Comparison of ENCODE assay signal across 8 mouse cellular contexts in the genomic region with DNA sequence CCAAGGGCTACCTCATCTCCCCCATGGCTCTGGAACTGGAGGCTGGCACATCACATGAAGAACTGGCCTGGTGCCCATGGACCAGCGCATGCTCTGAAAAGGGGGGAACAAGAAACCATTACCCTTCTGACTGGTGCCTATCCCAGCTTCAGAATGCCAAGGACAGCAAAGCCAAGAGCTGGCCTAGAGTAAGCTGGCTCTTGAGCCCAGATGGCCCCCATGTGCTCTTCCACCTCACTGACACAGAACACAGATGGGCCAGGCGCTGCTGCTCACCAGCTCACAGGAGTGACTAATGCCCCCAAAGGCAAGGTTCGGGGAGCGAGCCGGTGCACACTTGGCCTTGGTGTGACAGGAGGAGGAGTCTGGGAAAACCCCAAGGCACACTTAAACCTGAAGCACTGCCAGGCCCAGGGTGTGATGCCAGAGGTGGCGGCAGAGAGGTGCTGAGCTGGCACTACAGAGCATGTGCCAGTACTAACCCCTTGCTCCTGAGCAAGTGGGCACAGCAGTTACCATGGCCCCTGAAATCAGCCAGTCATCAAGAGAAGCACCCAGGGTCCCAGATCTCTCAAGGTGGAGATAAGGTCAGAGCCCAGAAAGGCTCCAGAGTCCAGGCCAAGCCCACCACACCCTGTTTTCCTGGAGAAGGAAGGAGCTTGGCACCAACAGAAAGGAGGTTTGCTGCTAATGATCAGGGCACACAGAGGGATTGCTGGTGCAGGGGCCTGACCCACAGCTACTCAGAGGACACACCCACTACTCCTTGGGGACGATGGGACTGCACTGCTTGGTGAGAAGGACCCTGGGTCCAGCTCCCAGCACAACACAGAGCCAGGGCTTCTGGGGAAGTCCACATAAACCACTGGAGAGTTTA. TPM values are rescaled to one million over a fixed set of nuclear protein-coding genes. Genes with fewer than 3 reads are reported as not detected.
A peak's percentile ranks its signal among the peaks of the same experiment; 100 is the strongest.
DNase-seq lines count a peak whose midpoint lies in the region; ATAC-seq and TF ChIP-seq lines count a peak whose summit lies in the region.

No protein-coding gene starts in this region.

- TF ChIP-seq CTCF in stomach, postnatal 0 days (IDR thresholded peaks at IDR 0.05; ENCODE audit: low read depth) = no peak

- peaks cover 10% of the 10 kb centered on the region for H3K4me1 ChIP-seq in embryonic facial prominence, embryonic 13.5 days
- peaks cover 8% of the 10 kb centered on the region for H3K4me1 ChIP-seq in embryonic facial prominence, embryonic 10.5 days
- peaks cover 39% of the 10 kb centered on the region for H3K4me1 ChIP-seq in neural tube, embryonic 13.5 days (replicated peaks)
- H3K4me1 ChIP-seq in stomach, postnatal 0 days (replicated peaks; ENCODE audit: control insufficient read depth, insufficient read depth) = no peaks in the 10 kb centered on the region

- H3K9me3 ChIP-seq in embryonic facial prominence, embryonic 13.5 days = no peaks in the 10 kb centered on the region
- no peaks in the 10 kb centered on the region for H3K9me3 ChIP-seq in embryonic facial prominence, embryonic 10.5 days
- H3K9me3 ChIP-seq in neural tube, embryonic 13.5 days = no peaks in the 10 kb centered on the region
- H3K9me3 ChIP-seq in stomach, postnatal 0 days (ENCODE audit: control insufficient read depth, low read length) = no peaks in the 10 kb centered on the region

- no peak overlapping the region for H3K4me2 ChIP-seq in embryonic facial prominence, embryonic 13.5 days
- no peak overlapping the region for H3K4me2 ChIP-seq in neural tube, embryonic 13.5 days
- no peak overlapping the region for H3K4me2 ChIP-seq in stomach, postnatal 0 days (replicated peaks; ENCODE audit: low read depth)

- DNase-seq in embryonic facial prominence, embryonic 10.5 days (ENCODE audit: low spot score) = no peak
- no peak for DNase-seq in neural tube, embryonic 10.5 days (ENCODE audit: extremely low spot score, low spot score)
- DNase-seq in gastrocnemius, adult 18-20 months (ENCODE audit: low spot score) = peak; percentile 71
- peak; percentile 77 for DNase-seq in kidney, postnatal 14 days
- DNase-seq in stomach, postnatal 0 days (ENCODE audit: low spot score) = peak; percentile 65
- DNase-seq in thymus, postnatal 14 days = no peak

- WGBS in embryonic facial prominence, embryonic 13.5 days = 84% methylated on average over 7 of the region's 7 CpGs
- 91% methylated on average over 7 of the region's 7 CpGs for WGBS in embryonic facial prominence, embryonic 10.5 days
- 71% methylated on average over 7 of the region's 7 CpGs for WGBS in neural tube, embryonic 13.5 days
- 44% methylated on average over 7 of the region's 7 CpGs for whole genome bisulfite sequencing in stomach, postnatal 0 days

- no peaks in the 10 kb centered on the region for H3K27me3 ChIP-seq in embryonic facial prominence, embryonic 13.5 days
- H3K27me3 ChIP-seq in embryonic facial prominence, embryonic 10.5 days (replicated peaks; ENCODE audit: low read depth, poor library complexity, severe bottlenecking) = no peaks in the 10 kb centered on the region
- no peaks in the 10 kb centered on the region for H3K27me3 ChIP-seq in neural tube, embryonic 13.5 days
- H3K27me3 ChIP-seq in stomach, postnatal 0 days (ENCODE audit: control insufficient read depth, insufficient read depth, low read length) = no peaks in the 10 kb centered on the region

- H3K9ac ChIP-seq in embryonic facial prominence, embryonic 13.5 days = peak overlapping the region; percentile 16; the same call in 1 of the 2 replicates
- H3K9ac ChIP-seq in neural tube, embryonic 13.5 days = peak overlapping the region; percentile 34; the same call in 1 of the 2 replicates
- peak overlapping the region; percentile 27; the same call in 1 of the 2 replicates for H3K9ac ChIP-seq in stomach, postnatal 0 days (ENCODE audit: low read length)

- no peak for ATAC-seq in embryonic facial prominence, embryonic 13.5 days (ENCODE audit: insufficient number of reproducible peaks, insufficient read depth, low FRiP score, low TSS enrichment, low read depth)
- peak; percentile 32; the same call in 1 of the 2 replicates for ATAC-seq in neural tube, embryonic 13.5 days (ENCODE audit: low read depth)
- ATAC-seq in stomach, postnatal 0 days (ENCODE audit: low FRiP score, low TSS enrichment) = peak; percentile 56

- no peak overlapping the region for H3K4me3 ChIP-seq in embryonic facial prominence, embryonic 13.5 days
- H3K4me3 ChIP-seq in embryonic facial prominence, embryonic 10.5 days = no peak overlapping the region
- H3K4me3 ChIP-seq in neural tube, embryonic 13.5 days = no peak overlapping the region
- no peak overlapping the region for H3K4me3 ChIP-seq in stomach, postnatal 0 days (ENCODE audit: low read depth, low read length)

- no peak overlapping the region for H3K27ac ChIP-seq in embryonic facial prominence, embryonic 13.5 days
- H3K27ac ChIP-seq in embryonic facial prominence, embryonic 10.5 days (replicated peaks) = no peak overlapping the region
- peak overlapping the region; percentile 46; the same call in 1 of the 2 replicates for H3K27ac ChIP-seq in neural tube, embryonic 13.5 days (replicated peaks)
- peak overlapping the region; percentile 76 for H3K27ac ChIP-seq in stomach, postnatal 0 days (replicated peaks)

- no peak for TF ChIP-seq EP300 in stomach, postnatal 0 days (optimal IDR thresholded peaks at IDR 0.05)

- H3K36me3 ChIP-seq in embryonic facial prominence, embryonic 13.5 days = peaks cover 49% of the 10 kb centered on the region
- H3K36me3 ChIP-seq in embryonic facial prominence, embryonic 10.5 days (replicated peaks) = peaks cover 72% of the 10 kb centered on the region
- peaks cover 46% of the 10 kb centered on the region for H3K36me3 ChIP-seq in neural tube, embryonic 13.5 days
- peaks cover 12% of the 10 kb centered on the region for H3K36me3 ChIP-seq in stomach, postnatal 0 days (ENCODE audit: control insufficient read depth, insufficient read depth, low read length)

RNA-seq across cellular contexts. Expression of a gene that starts 6.7 kb away (rescaled TPM):
- 88.4 and 91.9 TPM in 2 replicates for polyA plus RNA-seq in embryonic facial prominence, embryonic 13.5 days (2015; fragmentation: Nextera tagmentation; extraction: Ambion mirVana)
- 133 and 142 TPM in 2 replicates for polyA plus RNA-seq in embryonic facial prominence, embryonic 10.5 days (2016; fragmentation: Nextera tagmentation; extraction: Ambion mirVana)
- 128 TPM in 2 replicates for polyA plus RNA-seq in neural tube, embryonic 13.5 days (2015; fragmentation: Nextera tagmentation; extraction: Ambion mirVana)
- total RNA-seq in gastrocnemius, adult 18-20 months (2021) = 10 to 100 TPM; 37.5 to 45.6 TPM
- 44.6 and 47.6 TPM in 2 replicates for polyA plus RNA-seq in stomach, postnatal 0 days (2015; fragmentation: Nextera tagmentation; extraction: Ambion mirVana)

RNA-seq across cellular contexts. Expression of a gene that starts 6.9 kb away (rescaled TPM):
- 15.4 TPM in 2 replicates for polyA plus RNA-seq in embryonic facial prominence, embryonic 13.5 days (2015; fragmentation: Nextera tagmentation; extraction: Ambion mirVana)
- 19.6 TPM in 2 replicates for polyA plus RNA-seq in embryonic facial prominence, embryonic 10.5 days (2016; fragmentation: Nextera tagmentation; extraction: Ambion mirVana)
- polyA plus RNA-seq in neural tube, embryonic 13.5 days (2015; fragmentation: Nextera tagmentation; extraction: Ambion mirVana) = 24.1 and 26.9 TPM in 2 replicates
- total RNA-seq in gastrocnemius, adult 18-20 months (2021) = 10 to 100 TPM; 18.4 to 19.5 TPM
- 9.4 and 11.3 TPM in 2 replicates for polyA plus RNA-seq in stomach, postnatal 0 days (2015; fragmentation: Nextera tagmentation; extraction: Ambion mirVana)

RNA-seq across cellular contexts. Expression of a gene that starts 52.3 kb away (rescaled TPM):
- polyA plus RNA-seq in embryonic facial prominence, embryonic 13.5 days (2015; fragmentation: Nextera tagmentation; extraction: Ambion mirVana) = 113 and 129 TPM in 2 replicates
- polyA plus RNA-seq in embryonic facial prominence, embryonic 10.5 days (2016; fragmentation: Nextera tagmentation; extraction: Ambion mirVana) = 86.3 and 93.8 TPM in 2 replicates
- polyA plus RNA-seq in neural tube, embryonic 13.5 days (2015; fragmentation: Nextera tagmentation; extraction: Ambion mirVana) = 9.8 and 13.0 TPM in 2 replicates
- total RNA-seq in gastrocnemius, adult 18-20 months (2021) = 1 to 10 TPM in 1 of 2 experiments, under 1 TPM in 1; 0.73 to 1.0 TPM
- polyA plus RNA-seq in stomach, postnatal 0 days (2015; fragmentation: Nextera tagmentation; extraction: Ambion mirVana) = 6.9 and 8.3 TPM in 2 replicates

Comparison
In these comparisons a context has a peak if more than half of its experiments do, and no peak if none do; other contexts are left out.
1. H3K27ac ChIP-seq: peak in neural tube, embryonic 13.5 days (single experiment) and stomach, postnatal 0 days (single experiment); none in embryonic facial prominence, embryonic 13.5 days (single experiment) and embryonic facial prominence, embryonic 10.5 days (single experiment).
2. DNase-seq: peak in gastrocnemius, adult 18-20 months (single experiment), kidney, postnatal 14 days (single experiment) and stomach, postnatal 0 days (single experiment); none in embryonic facial prominence, embryonic 10.5 days (single experiment), neural tube, embryonic 10.5 days (single experiment) and thymus, postnatal 14 days (single experiment).
3. Peak in every context shown above with its lines, with median percentiles within 50 percentile points of each other: H3K9ac ChIP-seq.